Mouse (Mus musculus) bone marrow macrophage, adult 2 months (primary cell): ENCODE results near the gene Cadps.

Experiments
- CTCF ChIP-seq: IDR thresholded peaks from 2 replicates; pipeline ENCODE4 v1.5.1; 2012; ENCODE audit warnings: low read depth, mild to moderate bottlenecking, low read length, moderate library complexity
- POLR2A ChIP-seq: IDR thresholded peaks from 2 replicates; pipeline ENCODE4 v1.6.1; 2012; ENCODE audit warnings: mild to moderate bottlenecking, low read depth, low read length, borderline replicate concordance

DNA sequence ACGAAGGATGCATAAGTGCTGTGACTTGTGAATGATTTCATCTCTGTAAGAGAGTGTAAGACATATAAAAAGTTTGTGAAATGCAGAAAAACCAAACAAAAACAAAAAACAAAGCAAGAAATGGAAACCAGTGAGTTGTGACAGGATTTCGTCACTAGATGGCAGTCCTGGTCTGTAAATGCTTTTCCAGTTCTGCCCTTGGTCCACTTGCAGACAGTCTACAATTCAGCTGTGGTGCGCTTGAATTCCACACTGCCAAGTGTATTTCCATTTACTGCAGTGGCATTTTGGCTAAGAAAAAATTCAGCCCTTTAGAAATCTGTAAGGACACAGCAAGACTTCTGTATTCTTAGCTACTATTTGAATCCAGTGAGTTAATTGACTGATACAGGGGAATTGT lies 247.8 kb downstream of the Cadps start:
- no peak for TF ChIP-seq POLR2A
- no peak for TF ChIP-seq CTCF
